Mouse (Mus musculus) forebrain, embryonic 15.5 days (tissue): ENCODE measurements around the gene Map7. TPM values are rescaled to one million over a fixed set of nuclear protein-coding genes. Genes with fewer than 3 reads are reported as not detected.
A peak's percentile ranks its signal among the peaks of the same experiment; 100 is the strongest.

Source experiments
- ATAC-seq: fragments of 200-750 bp; cut with Nextera tagmentation; replicated peaks from 2 replicates; pipeline ENCODE4 v1.8.0; 2017; ENCODE audit warnings: mild to moderate bottlenecking, moderate TSS enrichment, moderate library complexity
- H3K27ac ChIP-seq: fragments of 300-500 bp; sonication (generic); replicated peaks from 2 replicates; pipeline ENCODE4 v1.5.1; 2015; ENCODE audit warnings: mild to moderate bottlenecking, inconsistent platforms
- H3K27me3 ChIP-seq: fragments of 300-500 bp; sonication (generic); 2 replicates; pipeline ENCODE4 v1.6.1; 2015; ENCODE audit warnings: inconsistent platforms
- H3K36me3 ChIP-seq: fragments of 300-500 bp; sonication (generic); 2 replicates; pipeline ENCODE4 v1.6.1; 2015; ENCODE audit warnings: mild to moderate bottlenecking, inconsistent platforms
- H3K4me1 ChIP-seq: fragments of 300-500 bp; sonication (generic); 2 replicates; pipeline ENCODE4 v1.6.1; 2015; ENCODE audit warnings: inconsistent platforms
- H3K4me2 ChIP-seq: fragments of 300-500 bp; sonication (generic); replicated peaks from 2 replicates; pipeline ENCODE4 v1.6.1; 2015; ENCODE audit warnings: mild to moderate bottlenecking, inconsistent platforms
- H3K4me3 ChIP-seq: fragments of 300-500 bp; sonication (generic); 2 replicates; pipeline ENCODE4 v1.5.1; 2015; ENCODE audit warnings: mild to moderate bottlenecking, inconsistent platforms
- H3K9ac ChIP-seq: fragments of 300-500 bp; sonication (generic); replicated peaks from 2 replicates; pipeline ENCODE4 v1.6.1; 2015; ENCODE audit warnings: mild to moderate bottlenecking, inconsistent platforms
- H3K9me3 ChIP-seq: fragments of 300-500 bp; sonication (generic); 2 replicates; pipeline ENCODE4 v1.6.1; 2016; ENCODE audit warnings: inconsistent platforms
- WGBS: fragments of 180-500 bp; shearing (Covaris S2); methylation state at CpG from one replicate; pipeline ENCODE4 v1.1.7; 2015; ENCODE audit warnings: mixed read lengths; 5-methylcytosine and 5-hydroxymethylcytosine counted together
- polyA plus RNA-seq: library from polyadenylated mRNA; unstranded; fragments of >200 nt; fragmentation: Nextera tagmentation; extraction: Ambion mirVana; gene quantifications from 2 replicates; pipeline ENCODE4 v1.2.1, GENCODE M21; 2015

Gene Map7
- polyA plus RNA-seq, 1 experiment from 2014 or later, result 4.7 TPM

- no peak overlapping the region for H3K4me3 ChIP-seq
- 62% methylated on average over 10 of the region's 10 CpGs for whole genome bisulfite sequencing
- H3K36me3 ChIP-seq, result no peaks in the 10 kb centered on the region
- no peak overlapping the region for H3K4me2 ChIP-seq
- no peak overlapping the region for H3K9ac ChIP-seq
- no peaks in the 10 kb centered on the region for H3K27me3 ChIP-seq
- H3K27ac ChIP-seq, result no peak overlapping the region
- H3K9me3 ChIP-seq, result no peaks in the 10 kb centered on the region
- no peaks in the 10 kb centered on the region for H3K4me1 ChIP-seq
- 0 out of 2 replicates have a peak, but pooled peaks have one; percentile 29 for ATAC-seq
Measured at GRCm38 (mm10) chr10:20220443-20221071, 72.3 kb downstream of the Map7 start.

- Histone ChIP-seq H3K4me3 (no peak overlapping the region), H3K4me2 (no peak overlapping the region)
- no peak for ATAC-seq
Measured at GRCm38 (mm10) chr10:20222011-20222410, 73.7 kb downstream of the Map7 start.

GRCm38 (mm10) chr10:20226728-20227127, 78.5 kb downstream of the Map7 start:
- Histone ChIP-seq H3K9ac (no peak overlapping the region), H3K27ac (no peak overlapping the region), H3K9me3 (no peaks in the 10 kb centered on the region), H3K4me2 (no peak overlapping the region), H3K4me3 (no peak overlapping the region), H3K36me3 (no peaks in the 10 kb centered on the region), H3K4me1 (no peaks in the 10 kb centered on the region), H3K27me3 (no peaks in the 10 kb centered on the region)
- 34% methylated on average over 4 of the region's 4 CpGs for WGBS
- ATAC-seq, result no peak

More at GRCm38 (mm10) chr10:20222011-20222410, 73.7 kb downstream of the Map7 start:
- Histone ChIP-seq H3K4me1 (no peaks in the 10 kb centered on the region), H3K27ac (no peak overlapping the region), H3K9me3 (no peaks in the 10 kb centered on the region), H3K9ac (no peak overlapping the region), H3K36me3 (no peaks in the 10 kb centered on the region), H3K27me3 (no peaks in the 10 kb centered on the region)
- 76% methylated on average over 4 of the region's 4 CpGs for WGBS

- Histone ChIP-seq H3K4me1 (no peaks in the 10 kb centered on the region), H3K4me2 (no peak overlapping the region), H3K27me3 (no peaks in the 10 kb centered on the region), H3K27ac (no peak overlapping the region), H3K9me3 (no peaks in the 10 kb centered on the region), H3K36me3 (no peaks in the 10 kb centered on the region), H3K9ac (no peak overlapping the region), H3K4me3 (no peak overlapping the region)
- 87% methylated on average over 5 of the region's 5 CpGs for WGBS
- ATAC-seq, result no peak
Measured at GRCm38 (mm10) chr10:20230026-20230425, 81.8 kb downstream of the Map7 start.

- no peak overlapping the region for H3K27ac ChIP-seq
- no peaks in the 10 kb centered on the region for H3K4me1 ChIP-seq
- no peaks in the 10 kb centered on the region for H3K36me3 ChIP-seq
- H3K4me3 ChIP-seq, result no peak overlapping the region
- H3K27me3 ChIP-seq, result no peaks in the 10 kb centered on the region
- H3K9ac ChIP-seq, result no peak overlapping the region
- no peaks in the 10 kb centered on the region for H3K9me3 ChIP-seq
- H3K4me2 ChIP-seq, result no peak overlapping the region
- no peak for ATAC-seq
- WGBS, result 94% methylated on average over 10 of the region's 10 CpGs
Measured at GRCm38 (mm10) chr10:20233451-20233850, 85.2 kb downstream of the Map7 start.

GRCm38 (mm10) chr10:20234466-20234865, 86.2 kb downstream of the Map7 start:
- Histone ChIP-seq H3K4me1 (no peaks in the 10 kb centered on the region), H3K9ac (no peak overlapping the region), H3K9me3 (no peaks in the 10 kb centered on the region), H3K27ac (no peak overlapping the region), H3K27me3 (no peaks in the 10 kb centered on the region), H3K4me3 (no peak overlapping the region), H3K36me3 (no peaks in the 10 kb centered on the region), H3K4me2 (no peak overlapping the region)
- no peak for ATAC-seq
- 80% methylated on average over 4 of the region's 4 CpGs for WGBS

- Histone ChIP-seq H3K4me2 (no peak overlapping the region), H3K27ac (no peak overlapping the region), H3K36me3 (no peaks in the 10 kb centered on the region), H3K9me3 (no peaks in the 10 kb centered on the region), H3K9ac (no peak overlapping the region), H3K4me1 (no peaks in the 10 kb centered on the region), H3K27me3 (no peaks in the 10 kb centered on the region), H3K4me3 (no peak overlapping the region)
- 99% methylated on average over 3 of the region's 3 CpGs for WGBS
- no peak for ATAC-seq
Measured at GRCm38 (mm10) chr10:20235656-20236055, 87.4 kb downstream of the Map7 start.

- Histone ChIP-seq H3K27ac (no peak overlapping the region), H3K4me3 (no peak overlapping the region), H3K9ac (no peak overlapping the region), H3K4me1 (no peaks in the 10 kb centered on the region), H3K9me3 (no peaks in the 10 kb centered on the region), H3K4me2 (no peak overlapping the region), H3K27me3 (no peaks in the 10 kb centered on the region), H3K36me3 (no peaks in the 10 kb centered on the region)
- no peak for ATAC-seq
- 93% methylated on average over 6 of the region's 6 CpGs for WGBS
Measured at GRCm38 (mm10) chr10:20236241-20236640, 88.0 kb downstream of the Map7 start.

- Histone ChIP-seq H3K36me3 (no peaks in the 10 kb centered on the region), H3K4me2 (no peak overlapping the region), H3K27ac (no peak overlapping the region), H3K27me3 (no peaks in the 10 kb centered on the region), H3K4me1 (no peaks in the 10 kb centered on the region), H3K4me3 (no peak overlapping the region), H3K9ac (no peak overlapping the region), H3K9me3 (no peaks in the 10 kb centered on the region)
- 87% methylated on average over 5 of the region's 5 CpGs for WGBS
- ATAC-seq, result no peak
Measured at GRCm38 (mm10) chr10:20238281-20238680, 90.0 kb downstream of the Map7 start.

- no peaks in the 10 kb centered on the region for H3K4me1 ChIP-seq
- no peak for ATAC-seq
- H3K9ac ChIP-seq, result no peak overlapping the region
- H3K4me3 ChIP-seq, result no peak overlapping the region
- no peak overlapping the region for H3K27ac ChIP-seq
- no peaks in the 10 kb centered on the region for H3K9me3 ChIP-seq
- H3K27me3 ChIP-seq, result no peaks in the 10 kb centered on the region
- no peaks in the 10 kb centered on the region for H3K36me3 ChIP-seq
- 86% methylated on average over 6 of the region's 6 CpGs for WGBS
- H3K4me2 ChIP-seq, result no peak overlapping the region
Measured at GRCm38 (mm10) chr10:20240858-20241257, 92.6 kb downstream of the Map7 start.

GRCm38 (mm10) chr10:20243321-20243720, 95.0 kb downstream of the Map7 start:
- no peaks in the 10 kb centered on the region for H3K27me3 ChIP-seq
- H3K36me3 ChIP-seq, result no peaks in the 10 kb centered on the region
- H3K9me3 ChIP-seq, result no peaks in the 10 kb centered on the region
- no peak overlapping the region for H3K27ac ChIP-seq
- 91% methylated on average over 7 of the region's 7 CpGs for WGBS
- H3K4me1 ChIP-seq, result no peaks in the 10 kb centered on the region
- H3K4me2 ChIP-seq, result no peak overlapping the region
- no peak overlapping the region for H3K9ac ChIP-seq
- no peak for ATAC-seq
- no peak overlapping the region for H3K4me3 ChIP-seq

GRCm38 (mm10) chr10:20245082-20245481, 96.8 kb downstream of the Map7 start:
- Histone ChIP-seq H3K9ac (no peak overlapping the region), H3K4me1 (no peaks in the 10 kb centered on the region), H3K9me3 (no peaks in the 10 kb centered on the region), H3K27me3 (no peaks in the 10 kb centered on the region), H3K27ac (no peak overlapping the region), H3K4me3 (no peak overlapping the region), H3K4me2 (no peak overlapping the region), H3K36me3 (no peaks in the 10 kb centered on the region)
- WGBS, result 89% methylated on average over 11 of the region's 11 CpGs
- no peak for ATAC-seq

GRCm38 (mm10) chr10:20249091-20249490, 100.8 kb downstream of the Map7 start:
- no peak overlapping the region for H3K9ac ChIP-seq
- 95% methylated on average over 10 of the region's 10 CpGs for WGBS
- ATAC-seq, result no peak

More at GRCm38 (mm10) chr10:20249091-20249490, 100.8 kb downstream of the Map7 start:
- no peaks in the 10 kb centered on the region for H3K9me3 ChIP-seq
- no peak overlapping the region for H3K4me3 ChIP-seq
- no peak overlapping the region for H3K4me2 ChIP-seq
- no peaks in the 10 kb centered on the region for H3K36me3 ChIP-seq
- no peaks in the 10 kb centered on the region for H3K4me1 ChIP-seq
- no peaks in the 10 kb centered on the region for H3K27me3 ChIP-seq
- H3K27ac ChIP-seq, result no peak overlapping the region
